Comparison of ENCODE assay signal across 7 mouse cellular contexts in genomic region chr11:97152662-97153287, GRCm38 (mm10). TPM values are rescaled to one million over a fixed set of nuclear protein-coding genes. Genes with fewer than 3 reads are reported as not detected.
DNase-seq lines count a peak whose midpoint lies in the region; ATAC-seq lines count a peak whose summit lies in the region.

No protein-coding gene starts in this region.

- 33% methylated on average over 10 of the region's 10 CpGs for WGBS in liver, embryonic 11.5 days
- 15% methylated on average over 10 of the region's 10 CpGs for WGBS in neural tube, embryonic 12.5 days

- H3K9ac ChIP-seq in liver, embryonic 11.5 days (ENCODE audit: low read depth, low read length), result no peak overlapping the region
- 0 out of 2 replicates have a peak overlapping the region, but pooled peaks have one; percentile 13 for H3K9ac ChIP-seq in neural tube, embryonic 12.5 days

- ATAC-seq in liver, embryonic 11.5 days (replicated peaks; ENCODE audit: low FRiP score), result no peak
- ATAC-seq in neural tube, embryonic 12.5 days (ENCODE audit: low FRiP score, low read depth), result no peak
- no peak for ATAC-seq in erythroid progenitor cell, adult 5-6 weeks (replicated peaks; ENCODE audit: low FRiP score, poor library complexity, severe bottlenecking)

- no peak overlapping the region for H3K4me3 ChIP-seq in liver, embryonic 11.5 days (ENCODE audit: low read depth, low read length)
- H3K4me3 ChIP-seq in neural tube, embryonic 12.5 days, result no peak overlapping the region

- H3K27ac ChIP-seq in liver, embryonic 11.5 days (ENCODE audit: low read depth, low read length), result no peak overlapping the region
- no peak overlapping the region for H3K27ac ChIP-seq in neural tube, embryonic 12.5 days

- no peaks in the 10 kb centered on the region for H3K9me3 ChIP-seq in liver, embryonic 11.5 days (ENCODE audit: control insufficient read depth, low read length)
- no peaks in the 10 kb centered on the region for H3K9me3 ChIP-seq in neural tube, embryonic 12.5 days

- peaks cover 10% of the 10 kb centered on the region; the same call in 1 of the 2 replicates for H3K27me3 ChIP-seq in liver, embryonic 11.5 days (replicated peaks; ENCODE audit: control insufficient read depth, insufficient read depth, low read length)
- H3K27me3 ChIP-seq in neural tube, embryonic 12.5 days (replicated peaks), result no peaks in the 10 kb centered on the region

- peaks cover 2% of the 10 kb centered on the region; the same call in 1 of the 2 replicates for H3K36me3 ChIP-seq in liver, embryonic 11.5 days (ENCODE audit: control insufficient read depth, insufficient read depth, low read length)
- H3K36me3 ChIP-seq in neural tube, embryonic 12.5 days, result peaks cover 40% of the 10 kb centered on the region

- DNase-seq in liver, embryonic 11.5 days (ENCODE audit: low spot score), result no peak
- DNase-seq in liver, result no peak
- DNase-seq in adrenal gland, postnatal 14 days, result peak; percentile 68
- DNase-seq in heart, postnatal 4 days, result peak; percentile 29
- no peak for DNase-seq in lung, postnatal 36 days

- H3K4me1 ChIP-seq in liver, embryonic 11.5 days (replicated peaks; ENCODE audit: control insufficient read depth, insufficient read depth, low read length), result peaks cover 19% of the 10 kb centered on the region
- H3K4me1 ChIP-seq in neural tube, embryonic 12.5 days, result peaks cover 36% of the 10 kb centered on the region

- H3K4me2 ChIP-seq in liver, embryonic 11.5 days, result peak overlapping the region; percentile 88; the same call in 1 of the 2 replicates
- H3K4me2 ChIP-seq in neural tube, embryonic 12.5 days (replicated peaks), result peak overlapping the region; percentile 86

RNA-seq across cellular contexts. Expression of gene Tbkbp1, which starts 1.5 kb away (rescaled TPM):
- 5.4 and 5.5 TPM in 2 replicates for polyA plus RNA-seq in liver, embryonic 11.5 days (2014; fragmentation: Nextera tagmentation; extraction: Ambion mirVana)
- total RNA-seq in adrenal gland, postnatal 14 days (2021), result 17.6 and 22.9 TPM in 2 replicates
- 10 to 100 TPM; 17.0 to 17.7 TPM for total RNA-seq in heart, postnatal 4 days (2021)
- polyA plus RNA-seq in neural tube, embryonic 12.5 days (2016; fragmentation: Nextera tagmentation; extraction: Ambion mirVana), result 9.5 and 10.5 TPM in 2 replicates
- 1.4 and 15.9 TPM in 2 replicates for total RNA-seq in erythroid progenitor cell, adult 5-6 weeks (2015; ENCODE audit: low replicate concordance)
- 1.3 TPM in 1 of 2 replicates, not detected in the other for total RNA-seq in erythroid progenitor cell, adult 5-6 weeks (2017; ENCODE audit: low replicate concordance)

RNA-seq across cellular contexts. Expression of gene Kpnb1, which starts 34.9 kb away (rescaled TPM):
- polyA plus RNA-seq in liver, embryonic 11.5 days (2014; fragmentation: Nextera tagmentation; extraction: Ambion mirVana), result 78.9 and 84.4 TPM in 2 replicates
- total RNA-seq in adrenal gland, postnatal 14 days (2021), result 123 and 138 TPM in 2 replicates
- 100 to 1,000 TPM; 160 to 162 TPM for total RNA-seq in heart, postnatal 4 days (2021)
- 52.8 and 53.1 TPM in 2 replicates for polyA plus RNA-seq in neural tube, embryonic 12.5 days (2016; fragmentation: Nextera tagmentation; extraction: Ambion mirVana)
- total RNA-seq in erythroid progenitor cell, adult 5-6 weeks (2015; ENCODE audit: low replicate concordance), result 116 and 118 TPM in 2 replicates
- total RNA-seq in erythroid progenitor cell, adult 5-6 weeks (2017; ENCODE audit: low replicate concordance), result 267 and 391 TPM in 2 replicates

RNA-seq across cellular contexts. Expression of gene Tbx21, which starts 37.6 kb away (rescaled TPM):
- polyA plus RNA-seq in liver, embryonic 11.5 days (2014; fragmentation: Nextera tagmentation; extraction: Ambion mirVana), result not detected in 2 replicates
- total RNA-seq in adrenal gland, postnatal 14 days (2021), result 0.33 and 0.56 TPM in 2 replicates
- not detected for total RNA-seq in heart, postnatal 4 days (2021)
- 0.13 TPM in 1 of 2 replicates, not detected in the other for polyA plus RNA-seq in neural tube, embryonic 12.5 days (2016; fragmentation: Nextera tagmentation; extraction: Ambion mirVana)
- total RNA-seq in erythroid progenitor cell, adult 5-6 weeks (2015; ENCODE audit: low replicate concordance), result not detected in 2 replicates
- total RNA-seq in erythroid progenitor cell, adult 5-6 weeks (2017; ENCODE audit: low replicate concordance), result not detected in 2 replicates

Comparison
In these comparisons a context has a peak if more than half of its experiments do, and no peak if none do; other contexts are left out.
1. DNase-seq: peak in adrenal gland, postnatal 14 days (single experiment) and heart, postnatal 4 days (single experiment); none in liver, embryonic 11.5 days (single experiment), liver (single experiment) and lung, postnatal 36 days (single experiment).